Mouse (Mus musculus) urinary bladder, adult 2 months (tissue): ENCODE measurements around the gene Olfr1394. TPM values are rescaled to one million over a fixed set of nuclear protein-coding genes. Genes with fewer than 3 reads are reported as not detected.
A peak's percentile ranks its signal among the peaks of the same experiment; 100 is the strongest.
"Not testable (repeated sequence)": the region's sequence is repeated elsewhere in the genome, so short reads cannot be mapped to it uniquely, and the experiment has no call there.

Experiments used
- DNase-seq: peaks from one replicate; pipeline ENCODE4 v3.0.0; 2022; ENCODE audit warnings: low spot score
- polyA plus RNA-seq: library from polyadenylated mRNA; depleted of rRNA; stranded (reverse); fragments of >200 nt; gene quantifications from 2 replicates; pipeline ENCODE4 v1.2.3, GENCODE M21; 2012; rRNA removed

Olfr1394 gene
- polyA plus RNA-seq, 1 experiment: not detected

DNA sequence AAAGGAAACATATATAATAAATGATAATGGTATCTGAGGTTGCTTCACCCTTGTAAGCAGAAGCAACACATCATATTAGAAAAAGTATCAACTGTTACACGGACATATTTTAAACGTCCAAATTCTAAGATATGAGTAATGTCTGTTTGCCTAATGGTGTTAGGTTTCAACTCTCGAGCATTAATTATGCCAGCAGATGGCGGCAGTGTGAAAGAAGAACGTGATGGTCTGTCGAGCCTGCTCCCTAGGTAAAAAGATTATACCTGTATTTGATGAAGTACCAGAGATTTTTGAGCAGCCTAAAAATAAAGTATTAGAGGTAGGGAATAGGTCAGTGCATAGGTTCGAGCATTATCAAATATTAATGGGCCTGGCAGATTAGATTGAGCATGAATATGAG, 35.6 kb downstream of the Olfr1394 start:
- DNase-seq: no peak

DNA sequence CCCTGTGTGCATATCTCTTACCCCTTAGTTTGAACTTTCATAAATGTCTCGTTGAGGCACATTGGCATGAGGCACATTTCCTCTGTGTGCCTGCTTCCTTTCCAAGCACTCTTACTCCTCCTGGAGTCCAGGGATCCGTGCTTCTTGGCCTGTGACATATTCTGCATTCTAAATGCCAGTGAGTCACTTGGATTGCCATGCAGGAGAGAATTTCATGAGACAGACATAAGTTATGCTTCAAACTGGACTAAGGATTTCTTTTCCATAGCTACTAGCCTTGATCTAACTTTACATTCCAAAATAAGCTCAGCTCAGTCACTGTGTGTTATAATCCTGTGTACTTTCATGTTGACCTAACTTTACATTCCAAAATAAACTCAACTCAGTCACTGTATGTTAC, 36.9 kb downstream of the Olfr1394 start:
- no peak for DNase-seq

DNA sequence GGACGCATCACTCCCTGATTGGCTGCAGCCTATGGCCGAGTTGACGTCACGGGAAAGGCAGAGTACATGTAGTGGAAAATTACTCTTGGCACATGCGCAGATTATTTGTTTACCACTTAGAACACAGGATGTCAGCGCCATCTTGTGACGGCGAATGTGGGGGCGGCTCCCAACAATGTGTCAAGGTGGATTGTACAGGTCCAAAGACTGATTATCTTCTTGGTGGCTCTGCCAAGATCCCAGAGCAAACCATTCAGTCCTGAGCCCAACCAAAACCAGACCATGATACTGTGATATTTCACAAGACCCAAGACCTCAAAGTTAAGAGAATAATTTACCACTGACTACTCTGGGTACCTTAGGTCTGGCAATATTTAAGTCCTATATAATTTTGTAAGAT, 40.6 kb downstream of the Olfr1394 start:
- not testable (repeated sequence) for DNase-seq

DNA sequence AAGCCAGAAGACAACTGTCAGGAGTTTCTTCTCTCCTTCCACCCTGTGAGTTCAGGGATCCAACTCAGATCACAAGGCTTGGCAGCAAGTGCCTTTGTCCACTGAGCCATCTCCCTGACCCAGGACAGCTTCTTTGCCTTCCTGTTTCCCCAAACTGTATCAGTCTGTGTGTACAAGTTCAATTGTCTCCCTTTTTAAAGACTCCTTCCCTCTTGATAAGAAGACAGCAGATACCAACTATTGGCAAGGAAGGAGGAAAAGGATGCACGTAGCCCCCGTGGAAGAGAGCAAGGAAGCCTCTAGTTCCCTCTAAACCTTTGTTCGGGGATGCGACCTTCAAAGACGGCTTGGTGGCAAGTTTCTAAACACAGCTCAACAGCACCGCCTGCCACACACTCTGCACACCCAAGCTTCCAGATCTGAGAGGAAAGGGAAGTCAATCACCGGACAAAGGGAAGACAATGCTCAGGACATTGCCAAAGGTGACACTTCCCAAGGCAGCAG, 41.7 kb downstream of the Olfr1394 start:
- DNase-seq: no peak

DNA sequence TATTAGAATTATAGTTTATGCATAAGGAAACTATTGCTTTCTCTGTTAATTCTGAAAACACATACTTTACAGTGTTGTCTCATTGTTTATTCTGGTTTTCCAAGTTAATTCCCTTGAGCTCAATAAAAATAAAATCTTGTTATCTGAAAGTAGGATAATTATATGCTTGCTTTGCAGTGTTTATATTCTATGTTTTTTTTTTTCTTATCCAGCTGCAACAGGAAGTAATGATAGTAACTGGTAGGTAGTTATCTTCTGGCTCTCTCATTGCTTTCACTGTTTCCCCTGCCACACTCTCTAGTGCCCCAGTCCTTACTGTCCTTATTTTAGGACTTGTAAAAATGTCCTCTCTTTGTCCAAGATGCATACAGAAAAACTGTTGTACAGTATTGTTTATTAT, 46.5 kb downstream of the Olfr1394 start:
- DNase-seq: no peak

DNA sequence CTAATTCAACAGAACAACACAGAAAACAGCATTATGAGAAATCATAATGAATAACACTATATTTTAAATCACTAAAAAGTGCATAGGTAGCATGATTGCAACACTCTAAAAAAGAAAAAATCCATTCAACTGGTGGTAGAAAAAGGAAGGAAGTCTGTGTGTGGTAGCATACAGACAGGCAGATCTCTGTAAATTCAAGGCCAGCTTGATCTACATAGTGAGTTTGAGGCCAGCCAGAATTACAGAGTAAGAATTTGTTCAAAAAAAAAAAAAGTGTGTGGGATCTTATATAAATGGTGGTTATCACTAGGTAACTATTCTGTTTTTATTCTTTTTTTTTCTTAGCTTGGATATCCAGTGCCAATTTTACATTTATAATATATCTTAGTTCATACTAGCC, 47.0 kb downstream of the Olfr1394 start:
- no peak for DNase-seq

DNA sequence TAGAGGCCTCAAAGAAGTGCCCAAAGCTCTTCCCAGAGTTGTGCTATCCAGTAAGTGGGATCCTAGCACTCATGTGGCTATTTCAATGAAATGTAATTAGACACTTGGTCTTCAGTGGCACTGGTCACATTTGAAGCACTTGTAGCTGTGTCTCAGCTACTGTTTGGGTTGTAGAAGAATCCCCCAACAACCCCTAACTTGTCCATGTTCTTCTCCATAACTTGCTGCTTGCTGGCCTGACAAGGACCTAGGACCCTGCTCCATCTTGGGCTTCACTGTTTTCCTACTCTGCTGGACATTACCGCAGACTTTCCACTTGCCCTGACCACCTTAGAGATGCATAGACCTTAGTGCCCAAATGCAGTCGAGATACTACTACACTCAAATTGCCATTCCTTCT, 47.9 kb downstream of the Olfr1394 start:
- no peak for DNase-seq

DNA sequence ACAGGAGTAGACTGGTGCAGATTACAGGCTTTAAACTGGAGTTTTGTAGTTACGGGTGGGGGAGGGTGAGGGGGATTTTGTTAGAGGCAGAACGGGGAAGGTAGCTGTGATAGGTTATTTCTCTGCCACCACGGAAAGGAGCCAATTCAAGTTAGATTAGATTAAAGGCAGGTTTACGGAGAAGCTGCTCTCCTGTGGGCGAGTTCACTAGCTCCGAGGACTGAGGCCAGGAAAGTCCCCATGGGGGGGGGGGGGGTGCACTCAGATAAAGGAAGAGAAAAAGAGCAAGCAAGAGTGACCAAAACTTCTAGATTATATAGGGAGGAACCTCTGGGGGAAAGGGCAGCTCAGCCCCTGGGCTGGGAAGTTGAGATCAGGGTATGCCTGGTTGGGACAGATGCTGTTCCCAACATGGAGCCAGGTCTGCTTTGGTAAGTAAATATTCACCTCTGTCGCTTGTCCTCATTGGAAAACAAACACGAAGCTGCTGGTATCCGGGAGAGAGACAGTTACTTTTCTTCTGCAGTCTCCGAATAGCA, 48.4 kb downstream of the Olfr1394 start:
- no peak for DNase-seq

DNA sequence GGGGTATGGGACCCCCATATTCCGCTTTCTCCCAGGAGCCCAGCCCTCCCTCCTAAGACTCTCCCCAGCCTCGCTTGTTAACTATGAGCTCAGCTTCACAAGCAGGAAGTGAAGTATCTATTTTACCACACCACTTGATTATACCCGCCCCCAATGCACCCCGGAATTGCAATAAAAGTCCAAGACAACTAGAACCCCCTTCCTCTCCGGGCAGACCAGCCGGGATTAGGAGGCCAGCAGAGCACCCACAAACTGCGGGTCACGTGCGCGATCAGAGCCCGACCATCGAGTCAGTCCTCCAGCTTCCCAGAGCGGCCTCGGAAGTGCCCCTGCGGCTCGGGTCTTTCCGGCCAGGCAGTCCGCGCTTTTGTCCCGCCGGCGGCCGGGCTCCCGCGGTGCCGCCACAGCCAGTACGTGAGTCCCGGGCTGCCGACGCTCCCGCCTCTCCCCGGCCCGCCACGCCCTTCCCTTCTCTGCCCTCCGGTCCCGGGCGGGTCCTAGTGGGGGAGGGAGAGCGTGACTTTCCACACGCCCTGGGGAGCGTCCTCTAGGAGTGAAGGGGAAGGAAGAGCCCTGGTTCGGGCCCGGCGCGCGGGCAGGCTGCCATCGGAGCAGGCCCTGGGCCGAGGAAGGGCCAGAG, 49.1 kb downstream of the Olfr1394 start, which contains the start of gene Zfp62:
TSS of gene Zfp62 (plus strand) at position 164 of the 640 bp plus-strand sequence.
- DNase-seq: peak; percentile 92

DNA sequence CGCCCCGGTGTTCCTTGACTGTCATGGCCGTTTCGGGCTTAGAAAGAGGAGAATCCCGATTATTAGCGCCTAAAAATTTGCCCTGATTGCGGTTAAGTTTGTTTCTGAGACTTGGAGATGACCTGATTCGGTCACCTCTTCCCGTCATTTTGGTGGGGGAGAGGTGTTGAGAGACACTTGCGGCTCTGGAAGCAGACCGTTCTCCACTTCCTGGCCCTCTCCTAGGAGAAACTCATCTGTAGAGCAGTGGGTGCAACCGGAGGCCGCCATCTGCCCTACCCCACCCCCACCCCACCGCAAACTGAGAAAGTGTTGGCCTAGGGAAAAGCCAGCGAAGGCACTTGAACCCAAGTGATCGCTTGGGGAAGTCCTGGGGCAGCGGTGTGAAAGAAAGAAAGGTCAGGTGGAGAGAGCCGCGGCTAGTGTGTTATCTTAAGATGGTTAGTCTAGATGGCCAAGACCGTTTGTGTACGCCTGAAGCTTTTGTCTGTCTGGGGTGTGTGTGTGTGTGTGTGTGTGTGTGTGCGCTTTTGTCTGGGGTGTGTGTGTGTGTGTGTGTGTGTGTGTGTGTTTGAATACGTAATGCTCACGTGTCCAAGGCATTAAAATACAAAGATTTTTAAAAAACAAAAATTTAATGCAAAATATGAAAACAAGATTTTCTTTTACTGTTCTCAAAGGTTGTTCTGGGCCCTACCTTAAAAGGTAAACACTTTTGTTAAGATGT, 49.8 kb downstream of the Olfr1394 start:
- no peak for DNase-seq

DNA sequence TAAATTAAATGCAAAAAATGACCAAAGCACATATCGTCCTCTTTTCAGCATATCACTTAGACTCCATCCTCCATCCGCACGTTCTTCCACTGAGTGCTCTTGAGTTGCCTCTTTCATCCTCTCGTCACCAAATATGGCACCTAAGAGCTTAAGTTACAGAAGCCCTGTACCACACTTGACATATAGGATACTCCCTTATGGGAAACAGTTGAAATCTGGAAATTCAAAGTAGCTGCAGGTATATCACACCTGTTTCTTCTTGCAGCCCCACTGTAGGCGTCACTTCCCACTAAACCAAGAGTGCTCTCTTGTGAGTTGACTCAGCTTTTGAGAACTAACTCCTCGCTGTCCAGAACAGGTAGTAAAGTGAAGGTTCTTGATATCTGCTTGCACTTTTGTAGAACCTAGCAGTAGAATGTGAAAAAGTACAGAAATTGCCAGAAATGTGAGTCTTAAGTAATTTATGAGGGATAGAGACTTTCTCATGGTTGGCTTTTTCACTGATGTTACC, 51.0 kb downstream of the Olfr1394 start:
- DNase-seq: no peak

DNA sequence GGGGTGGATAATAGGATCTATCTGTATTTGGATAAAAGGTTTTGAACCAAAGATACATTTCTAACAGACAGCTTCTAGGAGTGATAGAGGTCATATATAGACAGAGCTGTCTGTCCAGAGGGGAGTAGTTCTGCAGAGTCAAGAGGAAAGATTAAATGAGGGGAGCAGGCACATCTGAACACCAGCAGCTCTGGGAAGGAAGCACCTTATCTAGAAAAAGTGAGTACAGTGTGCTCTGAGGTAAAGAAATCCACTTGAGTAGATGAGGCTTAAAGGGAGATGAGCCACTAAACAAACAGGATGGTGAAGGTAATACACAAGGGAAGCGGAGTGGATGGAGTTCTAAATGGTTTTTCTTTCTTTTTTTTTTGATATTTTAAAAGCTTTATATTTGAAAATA, 53.3 kb downstream of the Olfr1394 start:
- DNase-seq: no peak

Other genes with a start within 250 kb of the Olfr1394 start
- 8.6 and 13.8 TPM in 2 replicates for gene Psme2b, start 208.2 kb upstream of the Olfr1394 start, polyA plus RNA-seq
- gene Olfr56, start 175.5 kb upstream of the Olfr1394 start, polyA plus RNA-seq: 0.34 and 0.74 TPM in 2 replicates
- 1.9 and 3.4 TPM in 2 replicates for gene 9930111J21Rik1, start 175.0 kb upstream of the Olfr1394 start, polyA plus RNA-seq
- 0.58 and 1.5 TPM in 2 replicates for gene Gm12185, start 162.2 kb upstream of the Olfr1394 start, polyA plus RNA-seq
- gene Tgtp1, start 160.2 kb upstream of the Olfr1394 start, polyA plus RNA-seq: 6.4 and 10.5 TPM in 2 replicates
- 5.9 and 7.8 TPM in 2 replicates for gene 9930111J21Rik2, start 103.1 kb upstream of the Olfr1394 start, polyA plus RNA-seq
- gene Tgtp2, start 90.2 kb upstream of the Olfr1394 start, polyA plus RNA-seq: 17.4 and 36.5 TPM in 2 replicates
- 16.0 and 23.9 TPM in 2 replicates for gene Ifi47, start 77.8 kb upstream of the Olfr1394 start, polyA plus RNA-seq
- 0.06 and 0.14 TPM in 2 replicates for gene Olfr1396, start 39.5 kb upstream of the Olfr1394 start, polyA plus RNA-seq
- not detected in 2 replicates for gene Olfr1395, start 12.1 kb upstream of the Olfr1394 start, polyA plus RNA-seq
- gene Btnl9, start 32.8 kb downstream of the Olfr1394 start, polyA plus RNA-seq: 0.62 and 0.73 TPM in 2 replicates
- gene Zfp62, start 48.9 kb downstream of the Olfr1394 start, polyA plus RNA-seq: 12.4 and 17.0 TPM in 2 replicates
- 61.8 and 63.4 TPM in 2 replicates for gene Mgat1, start 89.8 kb downstream of the Olfr1394 start, polyA plus RNA-seq
- gene Olfr1393, start 123.9 kb downstream of the Olfr1394 start, polyA plus RNA-seq: 0.06 and 0.12 TPM in 2 replicates
- gene Olfr1392, start 130.9 kb downstream of the Olfr1394 start, polyA plus RNA-seq: 0.10 and 0.15 TPM in 2 replicates
- not detected in 2 replicates for gene Olfr10, start 150.4 kb downstream of the Olfr1394 start, polyA plus RNA-seq
- not detected in 2 replicates for gene Olfr1391, start 168.4 kb downstream of the Olfr1394 start, polyA plus RNA-seq
- not detected in 2 replicates for gene Olfr1390, start 180.8 kb downstream of the Olfr1394 start, polyA plus RNA-seq